Mouse (Mus musculus) stomach, embryonic 16.5 days (tissue): ENCODE data around the gene Gcfc2. TPM values are rescaled to one million over a fixed set of nuclear protein-coding genes. Genes with fewer than 3 reads are reported as not detected.

Source experiments
- ATAC-seq: fragments of 200-750 bp; cut with Nextera tagmentation; 2 replicates; pipeline ENCODE4 v1.8.0; 2017; ENCODE audit warnings: moderate number of reproducible peaks, moderate TSS enrichment; ENCODE audit not compliant: insufficient read depth, low FRiP score
- H3K27ac ChIP-seq: fragments of 300-500 bp; sonication (generic); 2 replicates; pipeline ENCODE4 v1.5.1; 2014; ENCODE audit warnings: low read length
- H3K27me3 ChIP-seq: fragments of 300-500 bp; sonication (generic); 2 replicates; pipeline ENCODE4 v1.6.1; 2014; ENCODE audit warnings: low read length, control low read depth, mixed read lengths; ENCODE audit not compliant: control insufficient read depth, insufficient read depth
- H3K36me3 ChIP-seq: fragments of 300-500 bp; sonication (generic); 2 replicates; pipeline ENCODE4 v1.6.1; 2014; ENCODE audit warnings: low read length; ENCODE audit not compliant: control insufficient read depth, insufficient read depth
- H3K4me1 ChIP-seq: fragments of 300-500 bp; sonication (generic); 2 replicates; pipeline ENCODE4 v1.6.1; 2014; ENCODE audit warnings: low read length, control low read depth, mixed read lengths; ENCODE audit not compliant: control insufficient read depth, insufficient read depth
- H3K4me2 ChIP-seq: fragments of 300-500 bp; sonication (generic); 2 replicates; pipeline ENCODE4 v1.6.1; 2014; ENCODE audit warnings: low read depth, low read length, mixed read lengths
- H3K4me3 ChIP-seq: fragments of 300-500 bp; sonication (generic); replicated peaks from 2 replicates; pipeline ENCODE4 v1.5.1; 2014; ENCODE audit warnings: mild to moderate bottlenecking, low read length
- H3K9ac ChIP-seq: fragments of 300-500 bp; sonication (generic); 2 replicates; pipeline ENCODE4 v1.6.1; 2014; ENCODE audit warnings: low read length
- H3K9me3 ChIP-seq: fragments of 300-500 bp; sonication (generic); replicated peaks from 2 replicates; pipeline ENCODE4 v1.6.1; 2016; ENCODE audit warnings: low read length, control low read depth; ENCODE audit not compliant: control insufficient read depth
- WGBS: fragments of 180-500 bp; shearing (Covaris S2); extraction: QIAGEN DNeasy Blood & Tissue Kit; methylation state at CpG from one replicate; pipeline ENCODE4 v1.1.7; 2014; 5-methylcytosine and 5-hydroxymethylcytosine counted together
- microRNA counts: library from miRNA; unstranded; fragments of <30 nt; microRNA quantifications from one replicate; lab custom pipeline; 2016
- microRNA-seq: library from miRNA; unstranded; fragments of <30 nt; microRNA quantifications from one replicate; pipeline ENCODE4, GENCODE M21; 2016
- polyA plus RNA-seq: library from polyadenylated mRNA; unstranded; fragments of >200 nt; fragmentation: Nextera tagmentation; extraction: Ambion mirVana; gene quantifications from 2 replicates; pipeline ENCODE4 v1.2.1, GENCODE M21; 2015

Gcfc2 gene
- polyA plus RNA-seq, 1 experiment from 2014 or later: 8.4 TPM

- WGBS: 72% methylated on average over 3 of the region's 3 CpGs
- no peaks in the 10 kb centered on the region for H3K36me3 ChIP-seq
- H3K27ac ChIP-seq: no peak overlapping the region
- no peak overlapping the region for H3K9ac ChIP-seq
- no peaks in the 10 kb centered on the region for H3K9me3 ChIP-seq
- no peak overlapping the region for H3K4me2 ChIP-seq
- no peak for ATAC-seq
- no peaks in the 10 kb centered on the region for H3K27me3 ChIP-seq
- no peak overlapping the region for H3K4me3 ChIP-seq
- 0 out of 2 replicates have a peak, but pooled peaks cover 3% of the 10 kb centered on the region for H3K4me1 ChIP-seq
These were observed 64.1 kb downstream of the Gcfc2 start for GRCm38 (mm10) chr6:81987580-81987979.

GRCm38 (mm10) chr6:81988341-81988740 is 64.9 kb downstream of the Gcfc2 start:
- 89% methylated on average over 5 of the region's 5 CpGs for WGBS
- Histone ChIP-seq H3K9me3 (no peaks in the 10 kb centered on the region), H3K4me3 (no peak overlapping the region), H3K27ac (no peak overlapping the region), H3K36me3 (no peaks in the 10 kb centered on the region), H3K9ac (no peak overlapping the region), H3K4me1 (0 out of 2 replicates have a peak, but pooled peaks cover 3% of the 10 kb centered on the region), H3K4me2 (no peak overlapping the region), H3K27me3 (no peaks in the 10 kb centered on the region)
- ATAC-seq: no peak

DNA sequence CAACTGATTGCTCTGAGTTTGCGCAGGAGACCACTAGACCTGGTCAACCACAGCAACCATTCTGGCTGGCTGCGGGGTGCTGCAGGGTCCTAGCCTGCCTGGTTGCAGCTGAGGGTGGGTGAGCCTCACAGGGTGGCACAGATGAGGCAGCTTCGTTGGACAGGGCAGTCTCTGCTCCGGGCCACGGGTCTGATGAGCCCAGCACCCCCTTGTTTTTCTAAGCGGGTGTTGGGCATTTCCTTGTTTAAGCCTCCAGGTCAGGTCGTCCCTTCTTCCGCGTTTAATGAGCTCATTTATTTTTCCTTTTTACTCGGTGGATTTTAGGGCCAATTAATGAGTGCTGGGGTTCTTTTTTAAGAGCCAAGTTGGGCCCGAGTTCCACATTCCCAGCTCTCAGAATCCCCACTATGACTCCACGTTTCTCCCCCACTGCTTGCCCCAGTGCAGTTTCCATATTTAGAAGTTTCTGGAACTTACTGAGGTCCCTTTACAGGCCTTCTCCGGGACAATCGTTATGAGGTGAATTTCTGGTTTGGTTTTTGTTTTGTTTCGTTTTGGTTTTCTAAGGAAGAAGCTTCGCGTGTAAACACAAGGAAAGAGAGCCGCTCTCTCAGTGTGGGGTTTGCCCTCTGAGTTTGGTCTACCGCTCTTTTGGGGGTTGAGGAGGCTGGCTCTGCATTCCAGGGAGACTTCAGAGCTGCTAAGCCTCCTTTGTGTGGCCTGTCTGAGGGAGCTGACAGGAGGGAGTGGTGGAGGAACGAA is 66.8 kb downstream of the Gcfc2 start:
- no peak overlapping the region for H3K4me2 ChIP-seq

More for the DNA sequence above, 66.8 kb downstream of the Gcfc2 start:
- Histone ChIP-seq H3K36me3 (no peaks in the 10 kb centered on the region), H3K4me3 (no peak overlapping the region), H3K27ac (no peak overlapping the region), H3K4me1 (0 out of 2 replicates have a peak, but pooled peaks cover 3% of the 10 kb centered on the region), H3K9me3 (no peaks in the 10 kb centered on the region), H3K27me3 (no peaks in the 10 kb centered on the region), H3K9ac (no peak overlapping the region)
- no peak for ATAC-seq
- WGBS: 45% methylated on average over 20 of the region's 20 CpGs

MicroRNA genes within 50 kb of the gene (microRNA counts, 519-probe panel; counts per million panel counts)
- 2,752 counts per million, percentile 62 among the panel's probes with 10 or more counts for microRNA mmu-miR-468 (lab: Ali Mortazavi, UCI)

Small RNA genes within 50 kb of the gene (microRNA-seq; reads per million reads assigned to microRNA genes)
- not detected for gene Mir468
- not detected for gene Mir7232

Other genes with a start within 250 kb of the Gcfc2 start
- gene Mrpl19, start 42.3 kb downstream of the Gcfc2 start, polyA plus RNA-seq: 49.9 and 50.9 TPM in 2 replicates
- gene Eva1a, start 117.4 kb downstream of the Gcfc2 start, polyA plus RNA-seq: 16.1 and 17.6 TPM in 2 replicates